Mouse (Mus musculus): ENCODE measurements around the gene Map3k11. TPM values are rescaled to one million over a fixed set of nuclear protein-coding genes. Genes with fewer than 3 reads are reported as not detected.

Gene Map3k11
- polyA plus RNA-seq, 1 experiment from 2014 or later: 12.3 TPM

GRCm38 (mm10) chr19:5716955-5717354, 28.4 kb downstream of the Map3k11 start:
- Histone ChIP-seq H3K36me3 (peaks cover 40% of the 10 kb centered on the region), H3K27ac (replicated peaks) (peak overlapping the region; percentile 26; the same call in 1 of the 2 replicates), H3K27me3 (no peaks in the 10 kb centered on the region), H3K9me3 (no peaks in the 10 kb centered on the region), H3K4me1 (replicated peaks) (peaks cover 32% of the 10 kb centered on the region), H3K9ac (no peak overlapping the region), H3K4me2 (peak overlapping the region; percentile 52), H3K4me3 (no peak overlapping the region)
- ATAC-seq (ENCODE audit: low FRiP score, low read depth): no peak
- WGBS: 46% methylated on average over 10 of the region's 10 CpGs

GRCm38 (mm10) chr19:5721233-5721632, 32.7 kb downstream of the Map3k11 start:
- no peak for ATAC-seq (ENCODE audit: low FRiP score, low read depth)
- H3K4me1 ChIP-seq (replicated peaks): peaks cover 29% of the 10 kb centered on the region
- H3K4me3 ChIP-seq: no peak overlapping the region
- H3K4me2 ChIP-seq: no peak overlapping the region
- 93% methylated on average over 6 of the region's 6 CpGs for WGBS
- H3K27me3 ChIP-seq: no peaks in the 10 kb centered on the region
- H3K9me3 ChIP-seq: no peaks in the 10 kb centered on the region
- H3K9ac ChIP-seq: no peak overlapping the region
- H3K27ac ChIP-seq (replicated peaks): no peak overlapping the region
- H3K36me3 ChIP-seq: peaks cover 42% of the 10 kb centered on the region

GRCm38 (mm10) chr19:5722848-5723425, 34.4 kb downstream of the Map3k11 start:
- 92% methylated on average over 7 of the region's 7 CpGs for whole genome bisulfite sequencing
- Histone ChIP-seq H3K27ac (replicated peaks) (no peak overlapping the region), H3K4me1 (replicated peaks) (peaks cover 35% of the 10 kb centered on the region), H3K36me3 (peaks cover 38% of the 10 kb centered on the region), H3K4me2 (no peak overlapping the region), H3K9ac (no peak overlapping the region), H3K9me3 (no peaks in the 10 kb centered on the region), H3K4me3 (no peak overlapping the region), H3K27me3 (no peaks in the 10 kb centered on the region)
- no peak for ATAC-seq (ENCODE audit: low FRiP score, low read depth)

GRCm38 (mm10) chr19:5723934-5724548, 35.5 kb downstream of the Map3k11 start:
- no peak overlapping the region for H3K4me3 ChIP-seq
- peak overlapping the region; percentile 97; the same call in 1 of the 2 replicates for H3K4me2 ChIP-seq
- H3K9ac ChIP-seq: no peak overlapping the region
- no peak for ATAC-seq (ENCODE audit: low FRiP score, low read depth)
- peaks cover 29% of the 10 kb centered on the region for H3K36me3 ChIP-seq
- no peak overlapping the region for H3K27ac ChIP-seq (replicated peaks)
- H3K9me3 ChIP-seq: no peaks in the 10 kb centered on the region
- H3K4me1 ChIP-seq (replicated peaks): peaks cover 44% of the 10 kb centered on the region
- 64% methylated on average over 4 of the region's 4 CpGs for WGBS
- H3K27me3 ChIP-seq: no peaks in the 10 kb centered on the region

GRCm38 (mm10) chr19:5724549-5724941, 36.0 kb downstream of the Map3k11 start:
- Histone ChIP-seq H3K9ac (no peak overlapping the region; the same call in 1 of the 2 replicates), H3K27ac (replicated peaks) (0 out of 2 replicates have a peak overlapping the region, but pooled peaks have one; percentile 3), H3K9me3 (no peaks in the 10 kb centered on the region), H3K27me3 (no peaks in the 10 kb centered on the region), H3K36me3 (peaks cover 27% of the 10 kb centered on the region), H3K4me3 (no peak overlapping the region), H3K4me1 (replicated peaks) (peaks cover 45% of the 10 kb centered on the region), H3K4me2 (peak overlapping the region; percentile 97)
- no peak for ATAC-seq (ENCODE audit: low FRiP score, low read depth)
- 75% methylated on average over 7 of the region's 7 CpGs for WGBS

- no peak for ATAC-seq (ENCODE audit: low FRiP score, low read depth)
- Histone ChIP-seq H3K4me2 (peak overlapping the region; percentile 97), H3K4me1 (replicated peaks) (peaks cover 51% of the 10 kb centered on the region), H3K27me3 (no peaks in the 10 kb centered on the region), H3K9ac (no peak overlapping the region; the same call in 1 of the 2 replicates), H3K4me3 (peak overlapping the region; percentile 29), H3K36me3 (peaks cover 21% of the 10 kb centered on the region), H3K27ac (replicated peaks) (0 out of 2 replicates have a peak overlapping the region, but pooled peaks have one; percentile 3), H3K9me3 (no peaks in the 10 kb centered on the region)
- WGBS: 72% methylated on average over 12 of the region's 12 CpGs
Observed at GRCm38 (mm10) chr19:5725029-5725707, 36.6 kb downstream of the Map3k11 start.

GRCm38 (mm10) chr19:5725767-5726515, 37.4 kb downstream of the Map3k11 start, which contains the start of gene Ehbp1l1:
TSS of gene Ehbp1l1 (minus strand) at chr19:5726317.
- Histone ChIP-seq H3K27me3 (no peaks in the 10 kb centered on the region), H3K4me1 (replicated peaks) (peaks cover 59% of the 10 kb centered on the region), H3K36me3 (peaks cover 13% of the 10 kb centered on the region), H3K27ac (replicated peaks) (peak within 1 kb of the TSS; percentile 53; the same call in 1 of the 2 replicates), H3K4me3 (peak within 1 kb of the TSS; percentile 81), H3K9me3 (no peaks in the 10 kb centered on the region), H3K4me2 (peak within 1 kb of the TSS; percentile 97), H3K9ac (peak within 1 kb of the TSS; percentile 94)
- 12% methylated on average over 49 of the region's 49 CpGs for WGBS
- ATAC-seq (ENCODE audit: low FRiP score, low read depth): no peak

- peak overlapping the region; percentile 53; the same call in 1 of the 2 replicates for H3K27ac ChIP-seq (replicated peaks)
- H3K4me3 ChIP-seq: peak overlapping the region; percentile 81
- WGBS: 80% methylated on average over 15 of the region's 15 CpGs
- no peak for ATAC-seq (ENCODE audit: low FRiP score, low read depth)
- H3K36me3 ChIP-seq: 0 out of 2 replicates have a peak, but pooled peaks cover 6% of the 10 kb centered on the region
- no peaks in the 10 kb centered on the region for H3K27me3 ChIP-seq
- no peaks in the 10 kb centered on the region for H3K9me3 ChIP-seq
- H3K4me1 ChIP-seq (replicated peaks): peaks cover 68% of the 10 kb centered on the region
- peak overlapping the region; percentile 97 for H3K4me2 ChIP-seq
- peak overlapping the region; percentile 94 for H3K9ac ChIP-seq
Observed at GRCm38 (mm10) chr19:5726961-5727578, 38.5 kb downstream of the Map3k11 start.

GRCm38 (mm10) chr19:5727701-5728100, 39.2 kb downstream of the Map3k11 start:
- WGBS: 4% methylated on average over 14 of the region's 14 CpGs
- H3K27me3 ChIP-seq: no peaks in the 10 kb centered on the region
- peaks cover 68% of the 10 kb centered on the region for H3K4me1 ChIP-seq (replicated peaks)
- peak overlapping the region; percentile 94 for H3K9ac ChIP-seq
- H3K4me3 ChIP-seq: peak overlapping the region; percentile 81
- 0 out of 2 replicates have a peak, but pooled peaks cover 6% of the 10 kb centered on the region for H3K36me3 ChIP-seq
- peak overlapping the region; percentile 97 for H3K4me2 ChIP-seq
- ATAC-seq (ENCODE audit: low FRiP score, low read depth): no peak
- peak overlapping the region; percentile 91 for H3K27ac ChIP-seq (replicated peaks)
- no peaks in the 10 kb centered on the region for H3K9me3 ChIP-seq

GRCm38 (mm10) chr19:5728631-5729443, 40.3 kb downstream of the Map3k11 start:
- ATAC-seq (ENCODE audit: low FRiP score, low read depth): peak; percentile 7; the same call in 1 of the 2 replicates
- H3K9me3 ChIP-seq: no peaks in the 10 kb centered on the region
- H3K27ac ChIP-seq (replicated peaks): peak overlapping the region; percentile 91
- peak overlapping the region; percentile 97 for H3K4me2 ChIP-seq
- no peaks in the 10 kb centered on the region for H3K27me3 ChIP-seq
- H3K36me3 ChIP-seq: no peaks in the 10 kb centered on the region
- H3K4me3 ChIP-seq: peak overlapping the region; percentile 81
- WGBS: 4% methylated on average over 37 of the region's 37 CpGs
- peak overlapping the region; percentile 94 for H3K9ac ChIP-seq
- H3K4me1 ChIP-seq (replicated peaks): peaks cover 68% of the 10 kb centered on the region

Measured in hindbrain, embryonic 15.5 days (tissue).